Mouse (Mus musculus) testis, adult 2 months (tissue): ENCODE results near the gene Tgif2lx1. TPM values are rescaled to one million over a fixed set of nuclear protein-coding genes. Genes with fewer than 3 reads are reported as not detected.
"Not testable (repeated sequence)": the region's sequence is repeated elsewhere in the genome, so short reads cannot be mapped to it uniquely, and the experiment has no call there.

Experiments used
- H3K27ac ChIP-seq: fragments of 200-500 bp; 2 replicates; pipeline ENCODE4 v1.5.1; 2012; ENCODE audit warnings: low read depth, low read length; ENCODE audit not compliant: control insufficient read depth, insufficient read depth
- H3K27me3 ChIP-seq: fragments of 200-500 bp; 2 replicates; pipeline ENCODE4 v1.6.1; 2012; ENCODE audit warnings: mild to moderate bottlenecking, low read length, moderate library complexity; ENCODE audit not compliant: control insufficient read depth, insufficient read depth
- H3K36me3 ChIP-seq: fragments of 200-500 bp; 2 replicates; pipeline ENCODE4 v1.6.1; 2012; ENCODE audit warnings: mild to moderate bottlenecking, low read length; ENCODE audit not compliant: control insufficient read depth, insufficient read depth
- H3K4me1 ChIP-seq: fragments of 200-500 bp; 2 replicates; pipeline ENCODE4 v1.6.1; 2012; ENCODE audit warnings: low read length; ENCODE audit not compliant: control insufficient read depth, insufficient read depth
- H3K4me3 ChIP-seq: fragments of 200-500 bp; 2 replicates; pipeline ENCODE4 v1.5.1; 2012; ENCODE audit warnings: low read depth, mild to moderate bottlenecking, low read length, moderate library complexity, mixed read lengths; ENCODE audit not compliant: control insufficient read depth
- polyA plus RNA-seq: library from polyadenylated mRNA; depleted of rRNA; stranded (reverse); fragments of >200 nt; gene quantifications from 2 replicates; pipeline ENCODE4 v1.2.3, GENCODE M21; 2012; rRNA removed

Tgif2lx1 gene
- polyA plus RNA-seq: 14.5 and 19.8 TPM in 2 replicates

DNA sequence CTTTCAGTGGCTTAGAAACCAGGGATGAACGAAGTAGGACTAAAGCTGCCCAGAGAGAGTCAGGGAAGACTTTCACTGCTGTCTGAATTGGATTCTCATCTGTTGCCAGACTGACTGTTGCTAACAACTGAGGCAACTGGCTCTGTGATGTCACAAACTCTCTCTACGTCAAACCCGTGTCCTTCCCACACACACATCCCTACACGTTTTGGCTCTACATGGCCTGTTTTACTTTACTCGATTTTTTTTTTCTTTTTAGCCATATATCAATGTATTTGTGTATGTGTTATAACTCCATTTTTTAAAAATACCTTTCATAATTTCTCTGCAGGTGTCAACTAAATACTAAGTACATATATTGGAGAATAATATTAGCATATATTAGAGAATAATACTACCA, at the start of gene Tgif2lx1:
Gene Tgif2lx1, minus strand, starts transcription at position 101 of the 400 bp plus-strand sequence.
- H3K4me3 ChIP-seq, H3K36me3 ChIP-seq, H3K27ac ChIP-seq, H3K27me3 ChIP-seq, H3K4me1 ChIP-seq: not testable (repeated sequence)

Other genes starting within 250 kb of the Tgif2lx1 start
- gene Tgif2lx2, start 53.5 kb downstream of the Tgif2lx1 start, polyA plus RNA-seq: 22.5 and 24.7 TPM in 2 replicates